Mouse (Mus musculus): Measurements from ENCODE around the gene Ephb1.
A peak's percentile ranks its signal among the peaks of the same experiment; 100 is the strongest.

The Ephb1 gene

GRCm38 (mm10) chr9:102354561-102354973, at the start of gene Ephb1:
Ephb1 (minus strand) TSS chr9:102354693.
- peak; percentile 96 for DNase-seq (ENCODE audit: low spot score)

DNA sequence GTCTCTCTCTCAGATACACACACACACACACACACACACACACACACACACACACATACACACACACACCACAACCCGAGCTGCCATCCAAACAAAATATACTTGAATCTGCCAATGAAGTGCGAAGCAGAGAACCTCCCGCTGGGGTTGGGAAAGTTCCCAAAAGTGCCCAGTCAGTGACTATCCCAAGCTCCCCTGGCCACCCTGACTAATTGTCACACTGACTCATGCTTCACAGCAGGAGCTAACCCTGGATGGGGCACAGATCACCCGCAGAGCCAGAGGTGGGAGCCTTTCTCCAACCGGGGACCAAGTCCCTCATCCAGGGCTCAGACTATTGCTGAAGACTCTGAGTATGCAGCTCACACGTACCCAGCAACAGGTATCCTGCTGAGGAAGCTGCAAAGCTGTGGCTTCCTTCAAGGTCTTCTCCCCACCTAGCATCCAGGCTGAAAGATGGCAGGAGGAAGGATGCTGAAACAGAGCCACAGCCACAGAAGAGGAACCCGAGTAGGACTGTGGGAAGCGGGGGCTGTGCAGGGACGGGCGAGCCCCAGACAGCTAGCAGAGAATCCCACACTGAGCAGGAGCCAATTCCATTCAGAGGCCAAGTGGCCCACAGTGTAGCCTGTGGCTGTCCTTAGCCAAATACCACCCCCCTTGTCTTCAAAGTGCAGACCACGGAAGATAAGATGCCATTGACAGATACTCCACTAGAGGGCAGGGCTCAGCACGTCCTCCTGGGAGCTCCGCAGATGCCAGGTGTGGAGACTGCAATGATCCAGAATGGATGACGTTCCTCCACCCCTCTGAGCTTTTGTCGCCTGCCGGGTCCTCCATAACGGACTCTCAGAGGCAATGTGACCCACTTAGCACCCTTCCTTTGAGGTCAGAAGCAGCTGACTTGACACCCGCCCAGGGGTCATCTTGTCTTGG, 48.9 kb upstream of the Ephb1 start:
- peak; percentile 78 for DNase-seq (ENCODE audit: low spot score)

- DNase-seq (ENCODE audit: low spot score) = no peak
These were observed 48.2 kb upstream of the Ephb1 start for GRCm38 (mm10) chr9:102402671-102403070.

- peak; percentile 50 for DNase-seq (ENCODE audit: low spot score)
These were observed 33.8 kb upstream of the Ephb1 start for GRCm38 (mm10) chr9:102388266-102388665.

- DNase-seq (ENCODE audit: low spot score) = no peak
These were observed 32.3 kb upstream of the Ephb1 start for GRCm38 (mm10) chr9:102386816-102387215.

DNA sequence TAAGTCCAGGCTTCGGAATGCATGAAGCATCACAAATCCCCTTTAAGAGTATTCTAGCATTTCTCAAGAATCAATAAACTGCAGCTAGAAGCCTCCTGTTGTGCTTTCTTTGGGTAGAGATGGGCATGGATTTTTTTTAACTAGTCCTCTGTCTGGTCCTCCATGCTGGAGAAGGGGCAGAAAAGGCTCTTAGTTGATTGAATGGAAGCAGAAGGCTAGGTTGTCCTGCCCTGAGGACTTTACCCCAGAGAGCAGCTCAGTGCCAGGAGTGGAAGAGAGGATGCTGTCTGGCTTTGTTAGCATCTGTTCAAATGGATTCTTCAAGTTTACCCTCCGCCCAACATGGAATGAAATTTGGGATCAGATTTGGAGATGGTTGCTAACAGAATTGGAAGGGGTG, 25.7 kb upstream of the Ephb1 start:
- no peak for DNase-seq (ENCODE audit: low spot score)

DNA sequence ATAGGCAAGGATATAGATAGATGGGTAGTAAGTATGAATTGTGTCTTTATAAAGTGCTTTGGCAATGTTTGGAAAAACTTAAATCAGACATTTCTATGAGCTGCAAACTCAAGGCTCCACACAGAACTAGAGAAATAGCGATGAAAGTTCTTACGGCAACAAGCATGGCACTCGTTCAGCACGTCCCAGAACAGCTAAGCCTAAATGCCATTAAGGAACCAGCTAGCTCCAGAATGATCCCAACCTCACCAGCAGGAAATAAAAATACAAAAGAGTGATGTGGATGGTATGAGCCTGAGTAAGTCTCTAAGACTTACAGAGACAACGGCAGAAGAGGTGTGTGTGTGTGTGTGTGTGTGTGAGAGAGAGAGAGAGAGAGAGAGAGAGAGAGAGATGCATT, 20.2 kb upstream of the Ephb1 start:
- no peak for DNase-seq (ENCODE audit: low spot score)

DNA sequence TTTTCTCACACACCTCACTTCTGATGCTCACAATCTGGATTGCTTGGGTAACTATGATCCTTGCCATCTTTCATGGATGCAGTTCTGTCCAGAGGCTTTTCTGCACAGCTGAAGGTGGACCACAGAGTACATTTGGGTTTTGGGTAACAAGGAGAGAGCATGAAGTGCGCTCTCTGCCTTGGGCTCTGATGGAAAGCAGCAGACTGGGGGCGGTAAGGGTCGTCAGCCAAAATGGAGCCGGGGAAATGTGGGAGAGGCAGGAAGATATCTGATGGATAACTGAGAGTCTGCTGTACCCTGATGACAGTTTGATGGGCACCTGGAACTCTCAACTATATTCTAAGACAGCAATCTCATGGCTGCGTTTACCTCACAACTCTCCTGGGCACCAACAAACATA, 19.4 kb upstream of the Ephb1 start:
- no peak for DNase-seq (ENCODE audit: low spot score)

DNA sequence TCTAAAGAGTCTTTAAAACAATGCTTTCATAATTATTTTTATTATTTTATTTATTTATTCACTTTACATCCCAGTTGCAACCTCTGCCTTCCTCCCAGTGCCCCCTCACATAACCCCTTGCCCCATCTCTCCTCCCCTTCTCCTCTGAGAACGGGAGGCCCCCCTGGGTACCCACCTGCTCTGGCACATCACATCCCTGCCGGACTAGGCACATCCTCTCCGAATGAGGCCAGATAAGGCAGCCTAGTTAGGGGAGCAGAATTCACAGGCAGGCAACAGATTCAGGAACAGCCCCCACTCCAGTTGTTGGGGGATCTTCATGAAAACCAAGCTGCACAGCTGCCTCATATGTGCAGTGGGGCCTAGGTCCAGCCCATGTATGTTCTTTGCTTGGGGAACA, 17.4 kb upstream of the Ephb1 start:
- DNase-seq (ENCODE audit: low spot score) = no peak

GRCm38 (mm10) chr9:102371036-102371770, 16.7 kb upstream of the Ephb1 start:
- DNase-seq (ENCODE audit: low spot score) = peak; percentile 18

DNA sequence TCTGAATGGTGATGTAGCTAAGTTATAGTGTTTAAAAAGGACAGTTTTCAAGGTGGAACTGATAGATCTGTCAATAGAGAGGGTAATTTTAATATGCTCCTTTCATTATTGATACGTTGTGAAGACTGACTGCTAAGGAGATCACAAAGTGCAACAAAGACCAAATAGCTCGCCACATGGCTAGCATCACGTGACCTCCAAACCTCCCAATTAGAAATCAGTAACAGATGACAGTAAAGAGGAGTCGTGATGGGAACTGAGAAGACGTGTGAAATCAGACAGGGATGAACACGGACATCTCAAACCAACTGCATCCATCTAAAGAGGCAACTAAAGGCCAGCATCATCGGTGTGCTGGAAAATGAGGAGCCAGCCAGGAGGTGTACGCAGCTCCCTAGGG, 15.6 kb upstream of the Ephb1 start:
- DNase-seq (ENCODE audit: low spot score) = no peak

GRCm38 (mm10) chr9:102369141-102369540, 14.6 kb upstream of the Ephb1 start:
- no peak for DNase-seq (ENCODE audit: low spot score)

DNA sequence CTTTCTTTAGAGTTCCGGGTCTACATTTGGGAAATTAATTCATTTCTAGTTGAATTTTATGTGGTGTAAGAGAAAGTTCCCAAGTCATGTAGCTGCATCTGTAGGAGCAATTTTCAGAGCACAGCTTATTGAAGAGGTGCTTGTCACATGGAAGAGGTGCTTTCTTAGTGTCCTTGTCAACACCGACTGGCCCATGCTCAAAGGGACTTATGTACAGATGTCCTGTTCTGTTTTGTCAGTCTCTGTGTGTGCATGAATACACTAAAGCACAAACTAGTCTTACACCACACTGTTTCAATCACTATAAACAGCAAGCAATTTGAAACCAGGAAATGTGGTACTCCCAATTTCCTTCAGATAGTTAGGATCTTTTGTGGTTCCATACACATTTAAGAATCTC, 13.3 kb upstream of the Ephb1 start:
- no peak for DNase-seq (ENCODE audit: low spot score)

DNA sequence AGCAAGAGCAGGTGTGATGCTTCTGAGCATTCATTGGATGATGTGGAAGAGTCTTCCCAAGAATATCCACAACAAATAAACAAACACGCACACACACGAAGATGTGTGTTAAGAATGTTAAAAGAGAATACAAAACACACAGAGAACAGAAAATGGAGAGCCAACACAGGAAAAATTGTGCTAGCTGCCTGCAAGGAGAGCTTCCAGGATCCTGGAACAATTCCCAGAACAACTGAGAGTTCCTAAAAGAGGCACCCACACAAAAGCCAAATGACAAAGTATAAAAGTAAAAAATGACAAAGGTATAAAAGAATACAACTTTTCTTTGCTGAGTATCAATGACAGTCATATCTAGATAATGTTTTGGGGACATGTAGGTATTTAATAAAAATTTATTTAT, 11.0 kb upstream of the Ephb1 start:
- DNase-seq (ENCODE audit: low spot score) = no peak

GRCm38 (mm10) chr9:102359311-102359710, 4.8 kb upstream of the Ephb1 start:
- DNase-seq (ENCODE audit: low spot score) = no peak

DNA sequence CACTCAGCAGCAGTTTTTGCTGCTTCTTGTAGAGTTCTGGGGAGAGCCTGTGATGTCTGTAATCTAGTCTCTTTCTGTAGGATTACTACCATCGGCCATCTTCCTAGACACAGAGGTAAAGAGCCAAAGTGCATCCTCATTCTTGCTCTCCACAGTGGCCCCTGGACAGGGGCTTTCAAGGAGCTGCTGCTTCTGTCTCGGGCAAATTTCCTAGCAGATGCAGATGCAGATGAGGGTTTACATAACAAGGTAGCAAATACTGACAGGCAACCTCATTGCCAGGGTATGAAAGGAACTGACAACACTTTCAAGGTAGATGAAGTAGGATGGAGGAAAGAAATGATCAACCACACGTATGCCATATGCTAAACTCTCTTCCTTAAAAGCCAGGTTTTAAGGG, 4.2 kb upstream of the Ephb1 start:
- DNase-seq (ENCODE audit: low spot score) = no peak

DNA sequence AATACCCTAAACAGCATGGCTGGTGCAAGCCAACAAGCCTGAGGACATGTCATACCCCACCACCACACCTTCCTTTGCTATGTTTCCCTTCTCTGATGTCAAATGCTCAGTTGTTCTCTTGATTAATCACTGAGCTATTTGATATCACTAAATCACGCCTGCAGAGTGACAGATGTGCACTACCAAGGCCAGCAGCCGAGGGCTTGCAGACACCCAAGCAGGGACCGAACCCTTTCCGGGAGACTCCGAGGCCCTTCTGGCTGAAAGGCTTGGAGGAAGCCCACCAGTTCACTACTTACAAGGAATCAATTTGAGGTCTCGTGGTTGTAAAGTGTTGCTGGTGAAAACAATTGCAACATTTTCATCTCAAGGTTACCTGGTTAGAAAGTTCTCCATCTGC, 3.5 kb upstream of the Ephb1 start:
- no peak for DNase-seq (ENCODE audit: low spot score)

GRCm38 (mm10) chr9:102356516-102356915, 2.0 kb upstream of the Ephb1 start:
- no peak for DNase-seq (ENCODE audit: low spot score)

GRCm38 (mm10) chr9:102355726-102356125, 1.2 kb upstream of the Ephb1 start:
- no peak for DNase-seq (ENCODE audit: low spot score)

DNA sequence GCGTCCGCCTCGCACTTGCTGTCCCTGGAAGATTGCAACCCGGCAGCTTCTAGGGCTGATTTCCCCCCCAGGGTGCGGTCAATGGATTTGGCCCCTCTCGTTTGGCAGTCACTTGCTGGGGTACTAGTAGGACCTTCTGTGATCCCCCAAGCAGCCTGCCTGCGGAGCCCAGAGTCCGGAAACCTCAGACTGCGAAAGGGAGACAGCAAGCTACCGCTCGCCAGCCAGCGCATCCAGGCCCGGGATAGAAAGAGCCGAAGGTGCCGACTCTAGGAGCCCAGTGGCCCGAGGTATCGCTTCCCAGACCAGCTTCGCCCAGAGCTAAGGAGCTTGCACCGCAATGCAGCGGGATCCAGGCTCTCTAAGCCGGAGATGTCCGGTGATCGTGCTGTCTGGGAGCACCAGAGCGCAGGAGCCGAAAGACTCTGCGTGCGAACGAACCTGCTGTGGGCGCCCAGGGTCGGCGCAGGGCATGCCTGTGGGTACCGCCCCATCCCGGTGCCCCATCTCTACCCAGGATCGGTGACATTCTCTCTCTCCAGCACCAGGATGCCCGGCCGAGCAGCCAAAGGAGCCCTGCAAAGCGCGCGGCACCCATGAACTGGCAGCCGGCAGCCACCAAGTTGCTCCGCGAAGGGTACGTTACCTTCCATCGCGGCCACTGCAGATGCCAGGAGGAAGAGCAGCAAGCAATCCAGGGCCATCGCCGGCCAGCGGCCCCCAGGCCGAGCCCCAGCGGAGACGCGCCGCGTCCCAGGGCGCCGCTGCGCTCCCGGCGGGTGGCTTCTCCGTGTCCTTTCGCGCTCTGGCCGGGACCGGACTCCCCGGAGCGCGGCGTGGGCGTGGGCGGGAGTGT, 629 bp downstream of the Ephb1 start:
- peak; percentile 55 for DNase-seq (ENCODE audit: low spot score)

DNA sequence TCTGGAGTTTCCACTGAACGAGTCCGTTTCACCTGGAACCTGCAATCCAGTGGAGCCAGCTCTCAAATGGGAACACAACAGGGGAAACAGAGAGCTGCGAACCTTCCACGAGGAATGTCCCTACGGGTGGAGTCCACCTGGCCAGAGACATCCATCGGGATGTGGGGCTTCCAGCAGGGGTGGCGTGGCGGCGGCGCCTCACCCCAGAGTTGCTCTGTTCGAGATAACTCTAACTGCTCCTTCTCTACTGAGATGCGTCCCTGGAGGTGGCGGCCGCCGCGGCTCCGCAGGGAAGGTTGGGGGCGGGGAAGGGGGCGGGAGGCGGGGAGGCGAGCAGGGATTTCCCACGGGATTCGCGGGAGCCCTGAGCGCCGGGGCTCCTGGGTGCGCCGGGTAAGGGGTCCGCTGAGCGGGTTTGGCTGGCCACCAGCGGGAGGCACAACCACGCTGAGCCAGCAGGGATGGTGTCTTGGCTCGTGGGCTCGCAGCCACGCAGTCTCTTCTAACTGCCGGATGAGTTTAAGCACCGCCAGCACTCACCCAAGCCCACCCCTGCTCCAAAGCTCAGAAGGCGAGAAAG, 1.3 kb downstream of the Ephb1 start:
- DNase-seq (ENCODE audit: low spot score) = peak; percentile 36

Measured in embryo, embryonic 10.5 days (tissue).